Mouse (Mus musculus): ENCODE data around the gene Gm9048.
"Not testable (repeated sequence)": the region's sequence is repeated elsewhere in the genome, so short reads cannot be mapped to it uniquely, and the experiment has no call there.

DNA sequence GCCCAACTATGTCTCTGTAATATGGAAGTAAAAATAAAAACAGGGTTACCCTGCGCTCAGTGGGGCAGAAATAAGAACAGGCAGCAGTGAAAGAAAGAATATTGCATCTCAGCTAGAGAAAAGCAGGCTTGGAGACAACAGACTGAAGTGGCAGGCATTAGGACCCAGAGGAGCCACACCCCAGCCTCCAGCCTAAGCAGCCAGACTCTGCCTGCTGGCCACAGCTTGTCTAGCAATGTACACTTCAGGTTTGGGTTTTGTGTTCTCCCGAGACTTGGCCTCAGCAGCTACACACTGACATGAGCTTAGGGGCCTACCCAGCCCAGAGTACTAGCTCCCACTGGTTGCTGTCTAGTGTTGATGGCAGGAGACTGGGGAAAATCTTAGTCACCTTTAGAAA, 46.3 kb downstream of the Gm9048 start:
- not testable (repeated sequence) for TF ChIP-seq CTCF (IDR thresholded peaks at IDR 0.05; ENCODE audit: control insufficient read depth, insufficient read depth, low read length); POLR2A (IDR thresholded peaks at IDR 0.05; ENCODE audit: borderline replicate concordance, control insufficient read depth, low read depth, low read length)

All from bone marrow, adult 2 months (tissue).